Mouse (Mus musculus) lung, adult 2 months (tissue): ENCODE data around the gene Pdgfra. TPM values are rescaled to one million over a fixed set of nuclear protein-coding genes. Genes with fewer than 3 reads are reported as not detected.

Experiments used
- DNase-seq: peaks from one replicate; pipeline ENCODE4 v3.0.0; 2022
- H3K4me1 ChIP-seq: fragments of 200-500 bp; 2 replicates; pipeline ENCODE4 v1.6.1; 2011; ENCODE audit warnings: low read length; ENCODE audit not compliant: control insufficient read depth, insufficient read depth
- H3K4me3 ChIP-seq: fragments of 200-500 bp; replicated peaks from 2 replicates; pipeline ENCODE3; 2011; ENCODE audit warnings: low read depth, mild to moderate bottlenecking, control low read depth, low read length; ENCODE audit errors: extremely low read depth
- CTCF ChIP-seq: fragments of 200-500 bp; IDR thresholded peaks from 2 replicates; pipeline ENCODE4 v1.5.1; 2011; ENCODE audit warnings: mild to moderate bottlenecking, low read length, control low read depth; ENCODE audit not compliant: insufficient read depth
- POLR2A ChIP-seq: fragments of 200-500 bp; IDR thresholded peaks from 2 replicates; pipeline ENCODE4 v1.6.1; 2011; ENCODE audit warnings: low read depth, mild to moderate bottlenecking, control low read depth, low read length, borderline replicate concordance; ENCODE audit errors: extremely low read depth
- whole genome bisulfite sequencing: fragments of 180-500 bp; shearing (Covaris S2); methylation state at CpG from one replicate; pipeline ENCODE4 v1.1.7; 2018; 5-methylcytosine and 5-hydroxymethylcytosine counted together
- polyA plus RNA-seq: library from polyadenylated mRNA; depleted of rRNA; stranded (reverse); fragments of >200 nt; gene quantifications from 2 replicates; pipeline ENCODE4 v1.2.3, GENCODE M21; 2012; rRNA removed

Gene Pdgfra
- polyA plus RNA-seq = 51.0 and 82.2 TPM in 2 replicates

DNA sequence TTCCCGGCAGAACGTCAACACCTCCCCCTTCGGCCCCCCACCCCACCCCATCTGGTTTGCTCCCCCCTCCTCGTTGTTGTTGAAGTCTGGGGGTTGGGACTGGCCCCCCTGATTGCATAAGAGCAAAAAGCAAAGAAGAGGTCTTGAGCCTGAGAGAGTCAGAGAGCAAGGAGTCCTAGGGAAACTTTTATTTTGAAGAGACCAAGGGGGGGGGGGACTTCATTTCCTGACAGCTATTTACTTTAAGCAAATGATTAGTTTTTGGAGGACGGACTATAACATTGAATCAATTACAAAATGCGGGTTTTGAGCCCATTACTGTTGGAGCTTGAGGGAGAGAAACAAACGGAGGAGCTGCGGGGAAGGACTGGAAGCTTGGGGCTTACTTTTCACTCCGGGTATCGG lies at the start of gene Pdgfra:
Pdgfra (plus strand) TSS at position 272 of the 405 bp plus-strand sequence.
- 6% methylated on average over 10 of the region's 10 CpGs for WGBS
- H3K4me3 ChIP-seq = peak within 1 kb of the TSS; percentile 68

DNA sequence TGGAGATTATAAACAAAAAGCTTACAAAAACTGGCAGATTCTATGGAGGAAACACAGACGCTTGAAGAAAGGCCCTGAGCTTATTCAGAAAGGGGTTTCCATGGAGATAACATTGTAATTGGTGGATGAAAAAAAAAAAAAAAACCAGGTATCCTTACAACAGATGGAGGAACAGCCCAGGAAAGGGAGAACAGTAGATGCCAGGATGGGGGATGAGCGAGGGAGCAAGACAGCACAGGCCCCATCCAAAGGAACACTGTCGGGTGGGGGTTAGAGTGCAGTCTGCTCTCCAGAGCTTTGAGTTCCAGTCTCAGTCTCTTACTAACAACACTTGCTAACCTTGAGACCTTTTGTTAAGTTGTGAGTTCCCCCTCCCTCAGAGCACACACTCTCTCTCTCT lies 45.6 kb upstream of the Pdgfra start:
- 75% methylated on average over 3 of the region's 3 CpGs for WGBS
- TF ChIP-seq CTCF (no peak), POLR2A (no peak)
- no peaks in the 10 kb centered on the region for H3K4me1 ChIP-seq
- no peak for DNase-seq
- H3K4me3 ChIP-seq = no peak overlapping the region

More for the DNA sequence above, at the start of gene Pdgfra:
- peaks cover 12% of the 10 kb centered on the region for H3K4me1 ChIP-seq
- no peak for DNase-seq
- TF ChIP-seq POLR2A = 0 out of 2 replicates have a peak, but pooled peaks have one; percentile 21
- no peak for TF ChIP-seq CTCF

DNA sequence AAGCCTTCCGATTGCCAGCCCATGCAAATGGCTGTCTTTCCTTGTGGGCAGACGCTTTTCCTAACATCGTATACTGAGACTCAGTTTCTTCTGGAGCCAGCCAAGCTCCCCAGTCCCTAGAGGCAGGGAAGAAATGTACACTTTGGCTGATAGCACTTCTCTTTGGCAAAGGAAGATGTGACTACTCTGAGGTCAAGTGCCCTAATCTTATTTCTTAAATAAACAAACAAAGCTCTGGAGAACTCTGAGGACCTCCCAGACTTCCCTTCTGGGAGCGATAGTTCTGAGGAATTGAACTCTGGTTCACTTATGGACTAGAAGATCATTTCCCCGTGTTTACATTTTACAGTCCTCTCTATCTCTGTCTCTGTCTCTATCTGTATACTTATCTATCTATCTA lies 42.7 kb upstream of the Pdgfra start:
- Histone ChIP-seq H3K4me1 (no peaks in the 10 kb centered on the region), H3K4me3 (no peak overlapping the region)
- no peak for TF ChIP-seq POLR2A
- no peak for TF ChIP-seq CTCF
- no peak for DNase-seq
- WGBS = 14% methylated on average over 5 of the region's 5 CpGs

DNA sequence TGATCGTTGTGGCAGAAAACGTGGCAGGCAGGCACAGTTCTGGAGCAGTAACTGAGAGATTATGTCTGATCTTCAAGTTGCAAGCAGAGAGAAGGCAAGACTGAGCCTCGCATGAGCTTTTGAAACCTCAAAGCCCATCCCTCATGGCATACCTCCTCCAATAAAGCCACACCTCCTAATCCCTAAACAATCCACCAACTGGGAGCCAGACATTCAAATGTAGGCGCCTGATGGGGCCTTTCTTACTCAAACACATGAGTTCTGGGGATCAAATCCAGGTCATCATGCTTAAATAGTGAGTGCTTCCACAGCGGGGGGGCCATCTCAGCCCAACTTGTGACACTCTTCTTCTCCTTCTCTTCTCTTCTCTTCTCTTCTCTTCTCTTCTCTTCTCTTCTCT lies 40.3 kb upstream of the Pdgfra start:
- Histone ChIP-seq H3K4me3 (no peak overlapping the region), H3K4me1 (no peaks in the 10 kb centered on the region)
- WGBS = 70% methylated on average over 5 of the region's 5 CpGs
- TF ChIP-seq POLR2A = no peak
- no peak for TF ChIP-seq CTCF
- DNase-seq = no peak

DNA sequence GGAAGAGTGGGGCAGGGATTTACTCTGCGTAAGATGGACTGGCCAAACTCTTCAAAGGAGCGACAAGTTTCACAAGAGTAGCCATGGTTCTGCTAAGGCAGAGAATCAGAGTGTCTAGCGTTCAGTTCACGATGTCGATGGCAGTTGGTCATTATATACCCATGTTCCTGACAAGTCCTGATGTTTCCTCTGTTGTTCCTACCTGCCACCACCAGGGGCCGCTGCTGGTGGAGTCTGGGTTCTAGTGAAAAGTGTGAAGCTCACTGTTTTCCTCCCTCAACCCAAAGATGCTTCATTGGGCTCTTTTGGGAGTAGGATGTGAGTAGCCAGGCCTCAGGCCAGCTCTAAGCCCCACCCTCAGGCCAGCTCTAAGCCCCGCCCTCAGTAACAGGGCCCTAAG lies 33.3 kb upstream of the Pdgfra start:
- H3K4me1 ChIP-seq = no peaks in the 10 kb centered on the region
- TF ChIP-seq POLR2A (no peak), CTCF (peak; percentile 36; the same call in 1 of the 2 replicates)
- 66% methylated on average over 7 of the region's 7 CpGs for WGBS
- no peak overlapping the region for H3K4me3 ChIP-seq
- DNase-seq = no peak

DNA sequence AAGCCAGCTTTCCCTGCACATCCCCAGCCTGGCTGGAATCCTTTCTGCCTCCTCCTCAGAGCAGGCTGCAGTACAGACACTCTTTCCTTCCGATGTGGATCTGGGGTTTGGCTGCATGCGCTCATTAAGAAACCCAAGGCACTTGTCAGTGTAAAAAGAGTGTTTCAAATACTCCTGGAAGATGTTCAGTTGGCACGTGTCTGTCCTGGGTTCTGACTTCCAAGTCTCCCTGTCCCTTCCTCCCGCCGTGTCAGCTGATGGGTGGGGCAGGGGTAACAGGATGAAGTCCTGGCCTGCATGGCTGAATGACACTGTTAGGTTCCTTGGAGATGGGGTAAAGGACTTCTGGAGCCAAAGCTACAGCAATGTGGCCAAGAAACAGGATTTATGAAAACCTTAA lies 30.4 kb upstream of the Pdgfra start:
- Histone ChIP-seq H3K4me1 (no peaks in the 10 kb centered on the region), H3K4me3 (no peak overlapping the region)
- WGBS = 32% methylated on average over 5 of the region's 5 CpGs
- DNase-seq = no peak
- TF ChIP-seq POLR2A = no peak
- no peak for TF ChIP-seq CTCF

DNA sequence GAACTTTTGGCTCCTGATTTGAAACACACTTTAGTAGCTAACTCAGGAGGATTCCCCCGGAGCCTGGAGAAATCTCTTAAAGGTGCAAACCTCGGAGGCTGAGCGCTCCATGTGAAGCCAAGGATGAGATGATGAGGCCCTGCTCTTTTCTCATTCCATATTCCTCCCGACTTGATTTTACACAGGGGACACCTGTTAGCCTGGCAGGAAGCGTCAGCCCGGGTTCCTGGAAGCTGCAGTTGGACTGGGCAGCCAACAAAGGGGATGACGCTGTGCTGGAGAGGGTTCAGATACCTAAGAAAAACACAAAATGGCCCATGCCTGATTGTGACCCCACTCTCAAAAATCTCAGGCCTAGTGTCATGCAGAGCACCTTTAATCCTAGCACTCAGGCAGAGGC lies 17.4 kb upstream of the Pdgfra start:
- 81% methylated on average over 7 of the region's 7 CpGs for WGBS
- TF ChIP-seq POLR2A (no peak), CTCF (no peak)
- no peak for DNase-seq
- no peak overlapping the region for H3K4me3 ChIP-seq
- H3K4me1 ChIP-seq = no peaks in the 10 kb centered on the region

DNA sequence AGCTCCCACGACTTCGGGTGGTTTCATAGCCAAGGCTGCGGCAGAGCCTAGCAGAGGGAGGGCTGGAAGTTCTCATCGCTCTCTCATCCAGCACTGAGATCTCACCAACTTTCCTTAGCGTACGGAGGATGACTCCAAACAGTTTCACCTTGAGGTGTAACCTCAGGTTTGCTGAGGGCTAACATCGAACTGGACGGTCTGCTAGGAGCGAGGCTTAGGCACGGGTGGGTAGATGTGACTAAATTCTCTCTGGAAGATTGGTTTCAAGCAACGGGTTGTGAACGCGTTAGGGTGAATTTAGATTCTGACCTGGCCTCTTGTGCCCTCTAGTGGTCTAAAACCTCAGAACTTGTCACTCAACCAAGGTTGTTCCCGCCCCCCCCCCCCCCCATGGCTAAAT lies 9.0 kb upstream of the Pdgfra start:
- H3K4me3 ChIP-seq = peak overlapping the region; percentile 68
- TF ChIP-seq POLR2A = no peak
- TF ChIP-seq CTCF = peak; percentile 38; the same call in 1 of the 2 replicates
- 3% methylated on average over 14 of the region's 14 CpGs for WGBS
- H3K4me1 ChIP-seq = peaks cover 2% of the 10 kb centered on the region; the same call in 1 of the 2 replicates
- DNase-seq = no peak

DNA sequence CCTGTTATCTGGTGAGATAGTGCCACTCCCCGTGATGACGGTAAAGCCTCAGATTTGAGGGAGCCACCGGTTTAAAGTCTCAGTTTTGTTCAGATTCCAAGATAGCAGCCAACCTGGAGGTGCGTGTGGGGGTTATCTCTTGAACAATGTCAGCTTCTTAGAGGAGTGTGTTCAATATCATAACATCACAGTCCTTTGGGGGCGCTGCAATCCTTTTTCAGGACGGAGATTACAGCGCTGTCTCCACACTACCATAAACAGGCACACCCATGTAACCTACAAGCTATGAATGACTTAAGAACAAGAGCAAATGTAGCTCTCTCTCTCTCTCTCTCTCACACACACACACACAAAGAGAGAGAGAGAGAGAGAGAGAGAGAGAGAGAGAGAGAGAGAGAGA lies 8.3 kb upstream of the Pdgfra start:
- WGBS = 27% methylated on average over 7 of the region's 7 CpGs
- no peak overlapping the region for H3K4me3 ChIP-seq
- no peak for DNase-seq

DNA sequence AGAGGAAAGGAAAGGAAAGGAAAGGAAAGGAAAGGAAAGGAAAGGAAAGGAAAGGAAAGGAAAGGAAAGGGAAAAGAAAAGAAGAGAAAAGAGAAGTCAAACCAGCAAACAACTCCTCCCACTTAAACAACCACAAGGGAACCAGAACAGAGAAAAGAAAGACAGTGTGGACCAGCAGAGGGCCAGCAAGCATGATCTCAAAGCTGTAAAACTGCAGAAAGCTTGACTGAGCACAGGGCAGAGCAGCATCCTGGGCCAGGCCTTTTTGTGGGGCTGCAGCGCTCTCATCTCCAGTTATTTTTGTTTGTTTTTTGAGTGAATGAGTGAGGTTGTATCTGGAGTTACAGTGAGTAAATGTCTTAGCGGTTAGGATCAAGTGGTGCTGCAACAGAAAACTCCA lies 6.8 kb upstream of the Pdgfra start:
- DNase-seq = no peak
- peaks cover 2% of the 10 kb centered on the region; the same call in 1 of the 2 replicates for H3K4me1 ChIP-seq
- H3K4me3 ChIP-seq = no peak overlapping the region
- no peak for TF ChIP-seq CTCF
- no peak for TF ChIP-seq POLR2A
- WGBS = 75% methylated on average over 2 of the region's 2 CpGs

More for the DNA sequence above, 8.3 kb upstream of the Pdgfra start:
- H3K4me1 ChIP-seq = peaks cover 2% of the 10 kb centered on the region; the same call in 1 of the 2 replicates
- no peak for TF ChIP-seq CTCF
- no peak for TF ChIP-seq POLR2A
